Comparison of ENCODE assay signal across 8 mouse cellular contexts in the genomic region with DNA sequence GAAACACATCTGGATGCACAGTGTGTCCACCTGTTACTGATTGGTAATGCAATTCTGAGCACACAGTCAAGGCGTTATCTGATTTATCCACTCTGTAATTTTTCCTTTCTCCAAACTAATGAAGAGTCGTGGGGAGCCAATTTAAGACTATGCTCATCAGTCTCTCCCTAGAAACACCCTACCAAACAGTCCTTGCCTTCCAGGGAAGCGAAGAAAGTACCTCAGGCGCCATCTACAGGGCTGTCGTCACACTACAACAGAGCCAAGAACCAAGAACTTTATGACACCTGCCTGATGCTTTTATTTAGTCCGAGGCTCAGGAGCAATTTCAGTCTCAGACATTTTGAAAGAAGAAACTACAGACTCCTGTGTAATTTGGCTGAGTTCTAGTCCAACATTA. TPM values are rescaled to one million over a fixed set of nuclear protein-coding genes. Genes with fewer than 3 reads are reported as not detected.
DNase-seq lines count a peak whose midpoint lies in the region; ATAC-seq lines count a peak whose summit lies in the region.

No protein-coding gene starts in this region.

- H3K4me1 ChIP-seq in forebrain, embryonic 13.5 days: peaks cover 8% of the 10 kb centered on the region; the same call in 1 of the 2 replicates

- peak; percentile 47 for DNase-seq in gastrocnemius, adult 18-20 months (ENCODE audit: low spot score)
- no peak for DNase-seq in gastrocnemius, postnatal 25 days
- peak; percentile 49 for DNase-seq in 416B (ENCODE audit: low read depth)
- peak; percentile 75 for DNase-seq in brain, adult 2 months (ENCODE audit: low read depth, low spot score)
- peak; percentile 23 to 68 for DNase-seq in kidney, postnatal 36 days
- peak; percentile 21 for DNase-seq in splenic B cell, adult 2 months (ENCODE audit: low read depth, low spot score)

- peak; percentile 34; the same call in 1 of the 2 replicates for ATAC-seq in forebrain, embryonic 13.5 days
- peak; percentile 45; the same call in 1 of the 2 replicates for ATAC-seq in megakaryocyte, adult 5-6 weeks (ENCODE audit: poor library complexity, severe bottlenecking)

- 8% methylated on average over 6 of the region's 6 CpGs for WGBS in forebrain, embryonic 13.5 days

- no peak overlapping the region for H3K9ac ChIP-seq in forebrain, embryonic 13.5 days

- H3K27ac ChIP-seq in forebrain, embryonic 13.5 days: no peak overlapping the region

- H3K36me3 ChIP-seq in forebrain, embryonic 13.5 days (ENCODE audit: poor library complexity, severe bottlenecking): no peaks in the 10 kb centered on the region
- H3K36me3 ChIP-seq in splenic B cell, adult 2 months (ENCODE audit: control insufficient read depth, insufficient read depth, low read length, poor library complexity, severe bottlenecking): no peaks in the 10 kb centered on the region

- H3K9me3 ChIP-seq in forebrain, embryonic 13.5 days (replicated peaks): no peaks in the 10 kb centered on the region

- no peak overlapping the region for H3K4me3 ChIP-seq in forebrain, embryonic 13.5 days

- peaks cover 6% of the 10 kb centered on the region; the same call in 1 of the 2 replicates for H3K27me3 ChIP-seq in forebrain, embryonic 13.5 days
- H3K27me3 ChIP-seq in splenic B cell, adult 2 months (ENCODE audit: control insufficient read depth, insufficient read depth, low read length, poor library complexity, severe bottlenecking): no peaks in the 10 kb centered on the region

- no peak overlapping the region for H3K4me2 ChIP-seq in forebrain, embryonic 13.5 days

RNA-seq across cellular contexts. Expression of gene Stk33, which starts 6.1 kb away (rescaled TPM):
- total RNA-seq in gastrocnemius, adult 18-20 months (2021): 10 to 100 TPM in 1 of 2 experiments, 1 to 10 TPM in 1; 4.5 to 20.8 TPM
- total RNA-seq in gastrocnemius, postnatal 25 days (2021): not detected
- polyA plus RNA-seq in forebrain, embryonic 13.5 days (2015; fragmentation: Nextera tagmentation; extraction: Ambion mirVana): 8.8 and 9.0 TPM in 2 replicates
- not detected in 2 replicates for total RNA-seq in megakaryocyte, adult 5-6 weeks (2015)
- total RNA-seq in megakaryocyte, adult 5-6 weeks (2017): not detected in 2 replicates

Comparison
In these comparisons a context has a peak if more than half of its experiments do, and no peak if none do; other contexts are left out.
1. RNA of gene Stk33, which starts 6.1 kb away (total RNA-seq): 4.5 to 20.8 TPM in gastrocnemius, adult 18-20 months; not detected in gastrocnemius, postnatal 25 days and not detected in megakaryocyte, adult 5-6 weeks; every median in the first group is over 4 times any median in the second.